Mouse (Mus musculus) testis, postnatal 10 days (tissue): ENCODE measurements around the gene Copz2.

Experiments
- DNase-seq: peaks from one replicate; pipeline ENCODE4 v3.0.0; 2021; ENCODE audit warnings: low spot score

The Copz2 gene

GRCm38 (mm10) chr11:96867149-96867548 lies 17.5 kb downstream of the Copz2 start:
- DNase-seq: peak; percentile 78

- no peak for DNase-seq
Observed at GRCm38 (mm10) chr11:96872441-96873379, 23.0 kb downstream of the Copz2 start.

DNA sequence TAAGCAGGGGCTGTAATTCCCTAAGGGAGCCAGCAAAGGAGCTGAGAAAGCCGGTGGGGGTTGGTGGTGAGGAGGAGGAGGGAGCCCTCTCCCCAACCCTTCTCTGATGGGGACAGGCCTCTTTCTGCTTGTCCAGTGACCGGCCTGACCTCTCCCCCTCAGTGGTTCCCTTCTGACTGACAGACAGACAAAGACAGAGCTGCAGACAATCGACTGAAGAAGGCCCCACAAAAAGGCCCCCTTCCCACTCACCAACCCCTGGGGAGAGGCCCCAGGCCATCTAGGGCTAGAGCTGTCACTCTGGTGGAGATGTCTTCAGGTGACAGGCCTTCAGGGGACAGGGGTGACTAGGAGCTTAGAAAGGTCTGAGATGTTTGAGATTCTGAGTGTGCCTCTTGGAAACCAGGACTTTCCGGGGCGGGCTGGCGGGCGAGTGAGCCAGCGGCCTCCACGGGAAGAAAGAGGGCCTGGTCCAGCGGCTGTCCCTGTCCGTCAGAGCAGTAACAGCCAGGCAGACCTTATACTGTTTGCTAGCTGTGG lies 24.0 kb downstream of the Copz2 start:
- DNase-seq: no peak

- no peak for DNase-seq
Observed at GRCm38 (mm10) chr11:96875270-96875669, 25.6 kb downstream of the Copz2 start.

GRCm38 (mm10) chr11:96875745-96876144 lies 26.1 kb downstream of the Copz2 start:
- peak; percentile 83 for DNase-seq

- DNase-seq: no peak
Observed at GRCm38 (mm10) chr11:96876300-96877040, 26.8 kb downstream of the Copz2 start.

GRCm38 (mm10) chr11:96877071-96877470 lies 27.4 kb downstream of the Copz2 start:
- no peak for DNase-seq

DNA sequence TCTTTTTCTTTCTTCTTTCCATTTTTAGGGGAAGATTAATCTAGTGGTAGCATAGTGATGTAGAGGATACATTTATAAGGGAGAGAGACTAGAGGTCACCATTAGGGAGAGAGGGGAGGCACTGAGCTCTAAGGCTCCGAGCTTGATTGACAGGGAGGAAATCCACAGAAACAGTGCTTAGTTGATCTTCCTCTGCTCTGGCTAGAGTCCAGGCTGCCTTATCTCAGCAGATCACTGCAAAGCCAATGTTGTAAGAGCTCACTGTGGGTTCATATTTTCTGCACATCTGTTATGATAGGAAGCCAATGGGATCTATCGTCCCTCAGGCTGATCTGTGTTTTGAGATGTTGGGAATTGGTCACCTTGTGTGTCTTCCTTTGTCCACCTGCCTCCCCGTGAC lies 29.0 kb downstream of the Copz2 start:
- DNase-seq: no peak

DNA sequence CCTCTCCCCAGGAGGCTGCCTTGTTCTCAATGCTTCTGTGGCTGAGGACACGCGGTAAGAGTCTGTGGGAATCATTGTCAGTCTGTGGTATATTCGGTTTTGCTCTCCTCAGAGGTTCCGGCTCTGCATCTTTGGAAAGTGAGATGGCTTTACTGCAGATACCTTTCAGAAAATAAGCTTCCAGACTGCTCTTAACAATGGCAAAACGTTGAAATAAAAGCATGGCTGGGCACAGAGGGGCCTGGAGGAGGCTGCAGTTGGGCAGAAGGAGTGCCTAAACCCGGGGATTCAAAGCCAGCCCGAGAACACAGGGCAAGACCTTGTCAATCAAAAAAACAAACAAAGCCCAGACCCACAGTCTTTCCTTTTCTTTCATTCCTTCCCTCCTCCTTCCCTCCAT lies 29.7 kb downstream of the Copz2 start:
- no peak for DNase-seq

DNA sequence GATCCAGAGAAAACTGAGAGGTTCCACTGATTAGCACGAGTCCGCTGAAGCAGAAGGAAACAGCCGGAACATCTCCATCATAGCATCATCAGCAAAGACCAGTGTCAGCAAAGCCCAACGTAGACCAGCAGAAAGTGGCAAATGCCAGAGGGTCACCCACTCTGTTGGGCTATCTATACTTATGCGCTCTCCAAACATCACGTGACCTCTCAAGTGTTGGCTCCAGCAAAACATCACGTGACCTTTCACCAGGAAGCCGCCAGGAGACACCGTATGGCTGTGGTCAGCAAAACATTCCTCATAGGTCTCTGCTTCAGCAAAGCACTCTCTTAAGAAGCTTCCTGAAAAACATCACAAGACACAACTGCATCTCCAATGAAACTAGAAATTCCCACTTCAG lies 30.6 kb downstream of the Copz2 start:
- DNase-seq: no peak

GRCm38 (mm10) chr11:96885901-96886340 lies 36.3 kb downstream of the Copz2 start:
- no peak for DNase-seq

GRCm38 (mm10) chr11:96886942-96887546 lies 37.4 kb downstream of the Copz2 start:
- no peak for DNase-seq

- no peak for DNase-seq
Observed at GRCm38 (mm10) chr11:96891784-96892527, 42.3 kb downstream of the Copz2 start.

GRCm38 (mm10) chr11:96893203-96893842 lies 43.7 kb downstream of the Copz2 start:
- no peak for DNase-seq

DNA sequence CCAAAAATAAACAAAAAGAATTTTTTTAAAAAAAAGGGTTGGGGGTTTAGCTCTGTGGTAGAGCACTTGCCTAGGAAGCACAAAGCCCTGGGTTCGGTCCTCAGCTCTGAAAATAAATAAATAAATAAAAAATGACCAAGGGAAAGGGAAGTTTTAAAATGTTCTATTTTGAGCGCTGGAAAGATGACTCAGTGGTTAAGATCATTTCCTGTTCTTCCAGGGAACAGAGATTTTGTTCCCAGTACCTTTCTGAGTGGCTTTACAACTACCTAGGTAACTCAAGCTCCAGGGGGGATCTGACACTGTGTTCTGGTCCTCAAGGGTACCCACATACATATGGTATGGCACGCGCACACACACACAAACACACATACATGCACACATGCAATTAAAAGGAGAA lies 46.2 kb downstream of the Copz2 start:
- DNase-seq: no peak

DNA sequence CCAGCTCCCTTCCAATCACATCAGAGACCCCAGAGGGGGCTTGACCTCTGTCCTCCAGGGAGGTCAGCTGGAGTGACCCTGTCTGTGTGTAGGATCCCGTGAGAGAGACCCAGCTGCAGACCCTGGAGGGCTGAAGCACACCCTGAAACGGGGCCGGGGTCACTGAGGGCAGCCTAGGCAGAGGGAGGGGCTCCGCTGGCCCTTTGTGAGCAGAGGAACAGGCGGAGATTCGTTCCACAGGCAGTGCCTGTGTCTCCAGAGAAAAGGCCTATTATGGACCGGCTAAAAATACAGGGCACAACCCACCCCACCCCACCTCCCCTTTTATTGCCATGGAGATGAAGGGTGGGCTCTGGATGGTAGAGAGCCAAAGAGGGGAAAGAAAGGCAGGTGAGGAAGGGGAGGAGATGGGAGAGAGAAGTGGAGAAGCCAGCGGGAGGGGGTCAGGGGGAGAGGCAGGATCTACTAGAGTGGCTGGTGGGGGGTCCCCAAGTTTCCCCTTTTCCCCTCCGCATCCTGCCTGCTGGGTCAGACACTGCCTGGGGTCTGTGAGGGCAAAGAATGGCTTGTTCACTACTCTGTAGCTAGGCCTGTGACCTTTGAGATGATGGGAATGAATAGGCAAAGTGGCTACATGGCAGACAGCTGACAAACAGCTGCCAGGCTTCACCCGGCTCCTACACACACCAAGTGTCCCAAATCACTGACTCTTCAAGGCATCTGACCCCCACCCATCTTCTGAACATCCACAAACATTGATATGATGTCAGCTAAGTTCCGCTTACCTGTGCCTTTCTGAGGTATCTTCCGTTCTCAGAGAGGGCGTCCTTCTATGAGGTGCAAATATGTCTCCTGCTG lies 50.0 kb downstream of the Copz2 start:
- DNase-seq: no peak

DNA sequence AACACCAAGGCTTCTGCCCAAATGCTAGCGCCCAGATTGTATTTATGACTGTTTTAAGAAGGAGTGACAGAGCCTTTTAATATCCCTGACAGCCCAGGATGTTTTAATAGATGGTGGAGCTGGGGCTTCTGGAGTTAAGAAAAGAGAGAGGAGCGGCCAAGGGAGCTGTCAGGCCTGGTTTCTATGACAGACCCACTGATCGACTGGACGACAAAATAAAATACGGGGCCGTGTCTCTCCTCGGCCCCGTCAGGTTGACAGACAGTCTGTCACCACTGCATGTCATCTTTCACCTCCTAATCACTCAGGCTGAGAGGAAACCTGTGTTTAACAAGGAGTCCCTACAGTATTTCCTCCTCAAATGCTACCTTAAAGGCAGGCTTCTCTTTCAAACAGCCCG lies 51.7 kb downstream of the Copz2 start:
- no peak for DNase-seq

DNA sequence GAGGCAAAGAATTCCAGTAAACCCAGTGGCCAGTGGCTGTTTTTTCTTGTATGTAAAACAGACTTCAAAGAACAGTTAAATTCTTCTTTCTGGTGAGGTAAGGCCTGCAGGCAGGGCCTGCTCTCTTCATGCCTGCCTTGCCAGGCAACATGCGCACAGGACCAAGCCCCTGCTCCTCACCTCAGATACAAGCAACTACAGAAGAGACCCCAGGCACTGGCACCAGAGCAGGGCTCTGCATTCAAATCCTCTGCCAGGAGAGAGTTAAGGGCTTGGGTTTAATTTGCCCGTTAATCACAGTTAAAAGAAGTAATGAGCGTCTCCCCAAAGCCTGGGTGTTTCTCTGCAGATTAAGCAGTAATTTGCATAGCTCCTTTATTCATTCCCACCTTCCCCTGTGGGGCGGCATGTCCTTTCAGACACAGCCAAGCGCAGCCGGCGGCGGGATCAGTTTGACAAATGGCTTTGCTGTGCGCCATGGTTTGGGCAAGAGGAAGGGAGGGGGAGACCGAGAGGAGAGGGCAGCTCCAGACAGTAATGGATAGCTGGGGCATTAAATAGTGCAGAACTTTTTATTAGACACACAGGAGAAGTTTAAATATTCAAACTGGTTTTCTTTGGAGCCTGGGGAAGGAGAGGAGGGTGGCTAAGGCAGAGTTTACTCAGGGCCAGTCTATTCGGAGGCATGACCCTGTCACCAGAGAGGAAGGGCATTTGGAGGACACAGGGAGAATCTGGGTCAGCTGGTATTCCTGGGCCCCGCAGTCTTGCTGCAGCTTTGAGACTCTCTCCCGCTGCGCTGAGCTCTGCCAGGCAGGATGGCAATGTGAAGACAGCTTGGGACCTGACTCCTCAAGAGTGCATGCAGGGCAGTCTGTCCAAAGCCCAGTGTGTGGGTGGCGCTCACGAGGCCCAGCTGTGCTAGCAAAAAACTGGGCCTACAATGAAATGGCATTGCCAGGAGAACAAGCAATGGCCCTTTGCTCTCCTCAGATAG lies 53.3 kb downstream of the Copz2 start:
- DNase-seq: no peak
